Mouse (Mus musculus): ENCODE data around the gene Apoo.

DNA sequence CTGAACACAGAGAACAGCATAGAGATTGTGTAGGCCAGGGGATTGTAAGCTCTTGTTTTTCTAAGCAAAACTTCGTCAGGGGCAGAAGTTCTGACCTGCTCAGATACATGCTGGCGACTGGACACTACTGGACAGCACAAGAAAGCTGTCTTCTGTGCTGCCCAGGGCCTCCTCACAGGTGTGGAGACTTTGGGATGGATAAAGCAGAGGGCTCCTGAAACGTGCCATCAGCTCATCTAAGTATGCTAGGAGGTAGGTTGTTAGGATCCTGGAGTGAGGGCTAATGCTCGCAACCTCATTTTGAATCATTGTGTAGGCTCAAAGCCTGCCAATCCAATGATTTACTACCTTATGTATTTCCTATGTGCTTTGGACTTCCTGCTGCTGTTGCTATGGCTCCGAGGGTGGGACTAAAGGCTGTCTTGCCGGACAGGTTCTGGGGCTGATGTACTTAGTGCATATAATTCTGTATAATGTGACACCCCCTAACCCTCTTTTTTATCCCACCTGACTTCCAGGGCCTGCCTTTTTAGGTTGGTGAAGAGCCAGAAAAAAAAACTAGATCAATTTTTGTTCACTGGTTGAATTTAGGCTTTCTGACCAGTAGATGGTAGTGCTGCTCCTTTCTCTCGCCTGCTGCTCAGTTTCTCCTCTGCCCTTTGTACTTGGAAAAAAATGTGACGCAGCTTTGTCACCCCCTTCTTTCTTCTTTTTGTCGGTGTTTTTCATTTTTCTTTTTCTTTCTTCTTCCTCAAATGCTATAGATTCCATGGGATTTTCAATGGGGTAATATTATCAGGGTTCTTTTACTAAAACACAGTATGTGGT is 64.8 kb downstream of the Apoo start:
- peak; percentile 65 for TF ChIP-seq CTCF (IDR thresholded peaks at IDR 0.05)
- TF ChIP-seq EP300 (IDR thresholded peaks at IDR 0.05) = no peak

All from lung, postnatal 0 days (tissue).